Mouse (Mus musculus): Measurements from ENCODE around the gene Egfr. TPM values are rescaled to one million over a fixed set of nuclear protein-coding genes. Genes with fewer than 3 reads are reported as not detected.

Egfr gene
- total RNA-seq, 2 experiments from 2014 or later = 15.0 to 15.1 TPM

- intact Hi-C loops (cut with DNase I) = no loop called here
- no peak for DNase-seq (ENCODE audit: low spot score in 2 of 2)
Observed at GRCm38 (mm10) chr11:16941973-16942452, 190.0 kb downstream of the Egfr start.

GRCm38 (mm10) chr11:16943016-16943415, 191.0 kb downstream of the Egfr start:
- intact Hi-C loops (cut with DNase I) = no loop called here
- no peak for DNase-seq (ENCODE audit: low spot score in 2 of 2)

GRCm38 (mm10) chr11:16948756-16949155, 196.8 kb downstream of the Egfr start:
- no peak for DNase-seq (ENCODE audit: low spot score in 2 of 2)
- intact Hi-C loops (cut with DNase I) = loop anchor here (2.0 kb wide), 1 partner anchor 424 kb away; no protein-coding TSS in a partner anchor

- DNase-seq (ENCODE audit: low spot score in 2 of 2) = no peak
- intact Hi-C loops (cut with DNase I) = no loop called here
Observed at GRCm38 (mm10) chr11:16950226-16950975, 198.4 kb downstream of the Egfr start.

GRCm38 (mm10) chr11:16950976-16951760, 199.2 kb downstream of the Egfr start, which contains the start of gene Fbxo48:
Gene Fbxo48, plus strand, starts transcription at chr11:16951375.
- intact Hi-C loops (cut with DNase I) = no loop called here
- DNase-seq (ENCODE audit: low spot score in 2 of 2) = peak; percentile 90 to 92

GRCm38 (mm10) chr11:16951761-16952010, 199.7 kb downstream of the Egfr start:
- no peak for DNase-seq (ENCODE audit: low spot score in 2 of 2)
- intact Hi-C loops (cut with DNase I) = no loop called here

- intact Hi-C loops (cut with DNase I) = no loop called here
- DNase-seq (ENCODE audit: low spot score in 2 of 2) = no peak
Observed at GRCm38 (mm10) chr11:16956115-16956862, 204.3 kb downstream of the Egfr start.

- intact Hi-C loops (cut with DNase I) = no loop called here
- DNase-seq (ENCODE audit: low spot score in 2 of 2) = no peak
Observed at GRCm38 (mm10) chr11:16957030-16957429, 205.0 kb downstream of the Egfr start.

GRCm38 (mm10) chr11:16958520-16958919, 206.5 kb downstream of the Egfr start:
- no peak for DNase-seq (ENCODE audit: low spot score in 2 of 2)
- intact Hi-C loops (cut with DNase I) = no loop called here

Other genes starting within 250 kb of the Egfr start
- gene Sec61g, start 243.7 kb upstream of the Egfr start, total RNA-seq (2021) = 10 to 100 TPM in 1 of 2 experiments, 1 to 10 TPM in 1; 7.6 to 11.4 TPM
- gene Fbxo48, start 199.2 kb downstream of the Egfr start, total RNA-seq (2021) = 1 to 10 TPM; 1.3 to 1.5 TPM

Measured in left cerebral cortex, postnatal 36 days (tissue).